Mouse (Mus musculus) kidney, adult 2 months (tissue): ENCODE measurements around the gene Sec16a. TPM values are rescaled to one million over a fixed set of nuclear protein-coding genes. Genes with fewer than 3 reads are reported as not detected.

Source experiments
- DNase-seq: peaks from one replicate; pipeline ENCODE4 v3.0.0; 2021
- H3K27ac ChIP-seq: fragments of 200-500 bp; 2 replicates; pipeline ENCODE4 v1.5.1; 2012; ENCODE audit warnings: low read depth, low read length, control low read depth, inconsistent platforms; ENCODE audit not compliant: insufficient read depth
- H3K27me3 ChIP-seq: fragments of 200-500 bp; replicated peaks from 2 replicates; pipeline ENCODE4 v1.6.1; 2012; ENCODE audit warnings: mild to moderate bottlenecking, moderate library complexity, low read length, inconsistent platforms; ENCODE audit not compliant: control insufficient read depth, insufficient read depth
- H3K36me3 ChIP-seq: fragments of 200-500 bp; 2 replicates; pipeline ENCODE4 v1.6.1; 2012; ENCODE audit warnings: mild to moderate bottlenecking, moderate library complexity, low read length, inconsistent platforms; ENCODE audit not compliant: control insufficient read depth, insufficient read depth
- H3K4me1 ChIP-seq: fragments of 200-500 bp; 2 replicates; pipeline ENCODE4 v1.6.1; 2011; ENCODE audit warnings: low read length; ENCODE audit not compliant: control insufficient read depth, insufficient read depth
- H3K4me3 ChIP-seq: fragments of 200-500 bp; 2 replicates; pipeline ENCODE4 v1.5.1; 2011; ENCODE audit warnings: mild to moderate bottlenecking, low read depth, low read length, control low read depth; ENCODE audit not compliant: insufficient read depth
- CTCF ChIP-seq: fragments of 200-500 bp; conservative IDR thresholded peaks from 2 replicates; pipeline ENCODE4 v1.5.1; 2011; ENCODE audit warnings: low read depth, mild to moderate bottlenecking, control low read depth, low read length, moderate library complexity, mixed read lengths; ENCODE audit not compliant: insufficient read depth, insufficient read length
- POLR2A ChIP-seq: fragments of 200-500 bp; IDR thresholded peaks from one replicate; pipeline ENCODE4 v1.6.1; 2011; ENCODE audit warnings: low read depth, low read length, control low read depth
- WGBS: fragments of 180-500 bp; shearing (Covaris S2); methylation state at CpG from one replicate; pipeline ENCODE4 v1.1.7; 2018; 5-methylcytosine and 5-hydroxymethylcytosine counted together
- polyA plus RNA-seq: library from polyadenylated mRNA; depleted of rRNA; stranded (reverse); fragments of >200 nt; gene quantifications from 2 replicates; pipeline ENCODE4 v1.2.3, GENCODE M21; 2012

The Sec16a gene
- polyA plus RNA-seq, 1 experiment = 71.1 TPM

DNA sequence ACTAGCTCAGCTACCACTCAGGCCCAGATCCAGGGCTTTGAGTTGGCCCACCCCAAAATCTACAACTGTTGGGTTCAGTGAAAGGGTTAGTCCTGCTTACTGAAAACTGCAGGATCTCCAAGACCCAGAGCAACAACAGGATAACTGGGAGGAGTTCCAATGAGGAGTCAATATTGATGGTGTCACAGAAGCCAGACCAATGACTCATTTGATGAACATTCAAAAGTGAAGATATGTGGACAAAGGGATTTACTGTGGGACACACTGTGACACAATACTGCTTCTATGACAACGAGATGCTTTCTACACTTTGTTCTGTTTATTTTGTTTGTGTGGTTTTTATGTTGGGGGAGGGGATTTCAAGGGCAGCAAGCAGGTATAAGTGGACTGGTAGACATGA lies 26.9 kb downstream of the Sec16a start:
- no peak for TF ChIP-seq POLR2A
- no peak for TF ChIP-seq CTCF
- Histone ChIP-seq H3K27me3 (no peaks in the 10 kb centered on the region), H3K4me3 (no peak overlapping the region), H3K27ac (no peak overlapping the region), H3K4me1 (no peaks in the 10 kb centered on the region; the same call in 1 of the 2 replicates), H3K36me3 (peaks cover 11% of the 10 kb centered on the region)
- WGBS = 86% methylated on average over 1 of the region's 1 CpGs
- no peak for DNase-seq

GRCm38 (mm10) chr2:26417066-26417465 lies 27.9 kb downstream of the Sec16a start:
- Histone ChIP-seq H3K27me3 (no peaks in the 10 kb centered on the region), H3K4me3 (no peak overlapping the region), H3K4me1 (no peaks in the 10 kb centered on the region), H3K36me3 (peaks cover 11% of the 10 kb centered on the region), H3K27ac (no peak overlapping the region)
- TF ChIP-seq POLR2A (no peak), CTCF (no peak)
- DNase-seq = no peak

- Histone ChIP-seq H3K4me1 (peaks cover 29% of the 10 kb centered on the region), H3K4me3 (no peak overlapping the region), H3K27ac (peak overlapping the region; percentile 96), H3K36me3 (peaks cover 6% of the 10 kb centered on the region), H3K27me3 (no peaks in the 10 kb centered on the region)
- peak; percentile 71 for DNase-seq
- 14% methylated on average over 5 of the region's 5 CpGs for WGBS
- TF ChIP-seq CTCF (no peak), POLR2A (no peak)
Measured at GRCm38 (mm10) chr2:26410931-26411411, 34.0 kb downstream of the Sec16a start.

GRCm38 (mm10) chr2:26410091-26410490 lies 34.9 kb downstream of the Sec16a start:
- TF ChIP-seq CTCF (no peak), POLR2A (no peak)
- Histone ChIP-seq H3K27ac (peak overlapping the region; percentile 72), H3K4me3 (no peak overlapping the region), H3K4me1 (peaks cover 29% of the 10 kb centered on the region), H3K27me3 (no peaks in the 10 kb centered on the region), H3K36me3 (no peaks in the 10 kb centered on the region; the same call in 1 of the 2 replicates)
- DNase-seq = no peak
- WGBS = 51% methylated on average over 5 of the region's 5 CpGs

- DNase-seq = no peak
- H3K4me3 ChIP-seq = no peak overlapping the region
- TF ChIP-seq POLR2A (no peak), CTCF (no peak)
- no peaks in the 10 kb centered on the region for H3K27me3 ChIP-seq
- 55% methylated on average over 3 of the region's 3 CpGs for WGBS
- peaks cover 29% of the 10 kb centered on the region for H3K4me1 ChIP-seq
- H3K36me3 ChIP-seq = no peaks in the 10 kb centered on the region; the same call in 1 of the 2 replicates
- H3K27ac ChIP-seq = 0 out of 2 replicates have a peak overlapping the region, but pooled peaks have one; percentile 11
Measured at GRCm38 (mm10) chr2:26409362-26409761, 35.7 kb downstream of the Sec16a start.

- Histone ChIP-seq H3K4me3 (peak within 1 kb of the TSS; percentile 70), H3K4me1 (peaks cover 29% of the 10 kb centered on the region), H3K27ac (peak within 1 kb of the TSS; percentile 86), H3K36me3 (no peaks in the 10 kb centered on the region), H3K27me3 (no peaks in the 10 kb centered on the region)
- peak; percentile 89 for TF ChIP-seq CTCF
- peak; percentile 7 for TF ChIP-seq POLR2A
- WGBS = under 1% methylated on average over 57 of the region's 57 CpGs
- peak; percentile 98 for DNase-seq
Measured at GRCm38 (mm10) chr2:26408515-26409356, 36.3 kb downstream of the Sec16a start, which contains the start of gene Inpp5e. Gene Inpp5e, minus strand, starts transcription at chr2:26409203.

- Histone ChIP-seq H3K36me3 (peaks cover 2% of the 10 kb centered on the region; the same call in 1 of the 2 replicates), H3K27ac (no peak overlapping the region), H3K4me1 (peaks cover 26% of the 10 kb centered on the region), H3K27me3 (no peaks in the 10 kb centered on the region), H3K4me3 (no peak overlapping the region)
- 40% methylated on average over 8 of the region's 8 CpGs for WGBS
- DNase-seq = peak; percentile 78
- TF ChIP-seq POLR2A = no peak
- no peak for TF ChIP-seq CTCF
Measured at GRCm38 (mm10) chr2:26403306-26403705, 41.7 kb downstream of the Sec16a start.
